Mouse (Mus musculus) brain, embryonic 18.5 days (tissue): Measurements from ENCODE around the gene Lrrc56.

ENCODE experiments used
- DNase-seq: peaks from one replicate; pipeline ENCODE4 v3.0.0-alpha.2; 2012; ENCODE audit warnings: low read depth, low spot score

Gene Lrrc56

GRCm38 (mm10) chr7:141193948-141194347 is at the start of gene Lrrc56, which contains the start of gene Hras:
Lrrc56 (plus strand) TSS chr7:141194157.
Hras (minus strand) TSS chr7:141194005.
- peak; percentile 90 for DNase-seq

- no peak for DNase-seq
Observed at GRCm38 (mm10) chr7:141144650-141145049, 49.3 kb upstream of the Lrrc56 start.

- DNase-seq, result no peak
Observed at GRCm38 (mm10) chr7:141145403-141145802, 48.6 kb upstream of the Lrrc56 start.

- DNase-seq, result no peak
Observed at GRCm38 (mm10) chr7:141146043-141146595, 47.8 kb upstream of the Lrrc56 start.

GRCm38 (mm10) chr7:141147044-141147443 is 46.9 kb upstream of the Lrrc56 start:
- no peak for DNase-seq

DNA sequence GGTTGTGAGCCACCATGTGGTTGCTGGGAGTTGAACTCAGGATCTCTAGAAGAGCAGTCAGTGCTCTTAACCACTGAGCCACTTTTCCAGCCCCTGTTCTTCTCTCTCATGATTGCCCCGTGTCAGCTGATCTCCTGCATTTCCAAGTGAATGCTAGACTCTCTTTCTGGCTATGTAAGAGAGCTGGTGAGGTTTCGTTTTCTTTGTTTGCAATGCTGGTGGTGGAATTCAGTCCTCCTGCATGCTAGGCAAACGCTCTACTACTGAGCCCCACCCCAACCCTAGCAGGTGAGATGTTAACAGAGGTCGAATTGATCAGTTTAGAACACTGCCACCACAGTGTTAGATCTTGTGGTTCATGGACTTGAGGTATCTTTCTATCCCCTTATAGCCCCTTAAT is 45.3 kb upstream of the Lrrc56 start:
- DNase-seq, result no peak

DNA sequence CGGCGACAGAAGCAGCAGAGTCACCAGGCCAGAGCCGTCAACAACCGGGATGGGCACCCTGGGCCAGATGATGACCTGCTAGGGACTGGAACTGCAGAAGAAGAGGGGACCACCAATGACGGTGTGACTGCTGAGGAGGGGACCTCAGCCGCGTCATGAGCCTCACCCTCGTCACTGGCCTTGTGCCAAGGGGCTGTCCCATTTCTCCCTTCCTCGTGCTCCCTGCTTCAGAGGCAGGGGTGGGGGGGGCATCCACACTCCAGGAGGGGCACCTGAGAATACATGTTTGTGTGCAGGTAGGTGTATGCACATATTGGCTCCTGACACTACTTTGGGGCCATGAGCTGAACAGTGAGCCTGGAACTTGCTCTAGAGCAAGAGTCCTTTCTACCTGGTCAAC is 38.6 kb upstream of the Lrrc56 start:
- DNase-seq, result no peak

DNA sequence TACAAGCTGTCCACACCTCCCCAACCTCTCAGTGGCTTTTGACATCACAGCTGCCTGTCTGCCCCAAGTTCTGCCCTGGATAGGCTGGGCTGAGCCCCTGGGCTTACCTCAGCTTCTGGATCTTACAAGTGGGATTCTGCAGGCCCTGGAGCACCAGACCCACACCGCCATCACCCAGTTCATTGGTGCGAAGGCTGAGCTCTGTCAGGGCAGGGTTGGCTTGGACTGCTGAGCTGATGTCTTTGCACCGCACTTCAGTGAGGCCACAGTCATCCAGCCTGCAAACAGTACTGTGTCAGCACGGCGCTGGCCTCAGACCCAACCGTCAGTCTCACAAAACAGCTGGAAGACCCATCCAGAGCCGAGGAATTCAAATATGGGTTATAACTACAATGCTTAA is 29.6 kb upstream of the Lrrc56 start:
- no peak for DNase-seq

DNA sequence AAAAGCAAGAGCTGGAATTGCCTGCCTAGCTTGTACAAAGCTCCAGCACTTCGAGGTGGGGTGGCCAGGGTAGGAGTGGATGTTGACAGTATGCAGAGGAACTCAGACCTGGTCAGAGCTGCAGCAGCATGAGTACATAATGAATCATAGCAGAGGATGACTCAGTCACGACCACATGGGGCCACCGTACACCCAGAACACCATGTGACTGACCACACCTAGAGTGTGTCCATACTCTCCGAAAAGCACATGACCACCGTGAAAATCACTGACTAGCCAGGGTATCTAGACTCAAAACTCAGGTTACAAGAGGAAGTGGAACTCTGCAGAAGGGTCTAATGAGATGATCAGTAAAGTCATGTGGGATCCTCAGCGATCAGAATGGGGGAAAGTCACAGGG is 29.1 kb upstream of the Lrrc56 start:
- DNase-seq, result no peak

DNA sequence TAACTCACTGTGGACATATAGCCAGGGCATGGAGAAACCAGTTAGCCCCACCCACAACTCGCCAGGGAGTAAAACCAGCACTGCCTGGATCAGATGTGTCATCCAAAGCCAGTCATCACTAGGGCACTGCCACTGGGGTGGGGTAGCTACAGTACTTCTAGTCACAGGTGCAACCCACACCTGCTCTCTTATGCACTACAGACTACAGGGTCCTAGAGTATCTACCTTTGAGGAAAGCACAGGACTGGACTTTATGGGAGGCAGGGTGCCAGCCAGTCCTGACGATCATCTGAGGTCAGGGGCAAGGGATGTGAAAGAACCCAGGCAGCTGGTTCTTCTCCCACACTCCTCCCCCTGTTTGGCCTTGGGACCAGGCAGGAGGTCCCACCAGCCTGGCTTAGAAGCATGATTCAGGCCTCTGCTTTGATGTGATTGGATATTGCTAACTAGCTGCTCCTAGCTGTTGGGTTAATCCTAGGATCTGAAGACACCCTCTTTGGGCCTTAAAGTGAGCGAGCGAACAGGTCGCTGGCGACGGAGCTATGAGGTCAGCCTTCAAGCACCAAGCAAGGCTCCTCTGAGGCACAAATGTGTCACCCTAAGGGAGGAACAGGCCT is 25.9 kb upstream of the Lrrc56 start:
- no peak for DNase-seq

DNA sequence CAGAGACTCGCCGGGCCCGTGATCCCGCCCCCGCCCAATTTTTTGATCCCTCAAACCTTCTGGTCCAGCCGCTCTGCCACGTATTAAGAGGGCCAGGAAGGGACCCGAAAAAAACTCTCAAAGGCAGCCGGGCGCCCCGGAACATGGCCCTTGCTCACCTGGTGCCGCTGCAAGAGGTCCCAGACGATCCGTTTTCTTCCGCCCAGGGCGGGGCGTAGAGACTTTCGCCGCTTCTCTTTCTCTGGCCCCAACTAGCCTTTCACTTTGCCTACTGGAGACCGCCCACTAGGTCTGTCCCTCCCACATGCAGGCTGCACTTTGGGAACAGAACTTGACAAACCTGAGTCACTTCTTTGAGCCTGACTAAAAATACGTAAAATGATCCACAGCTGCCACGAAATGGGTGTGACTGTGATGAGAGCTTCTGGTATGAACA is 25.4 kb upstream of the Lrrc56 start:
- DNase-seq, result no peak

GRCm38 (mm10) chr7:141169300-141169699 is 24.7 kb upstream of the Lrrc56 start:
- DNase-seq, result no peak

- DNase-seq, result no peak
Observed at GRCm38 (mm10) chr7:141169866-141170265, 24.1 kb upstream of the Lrrc56 start.

DNA sequence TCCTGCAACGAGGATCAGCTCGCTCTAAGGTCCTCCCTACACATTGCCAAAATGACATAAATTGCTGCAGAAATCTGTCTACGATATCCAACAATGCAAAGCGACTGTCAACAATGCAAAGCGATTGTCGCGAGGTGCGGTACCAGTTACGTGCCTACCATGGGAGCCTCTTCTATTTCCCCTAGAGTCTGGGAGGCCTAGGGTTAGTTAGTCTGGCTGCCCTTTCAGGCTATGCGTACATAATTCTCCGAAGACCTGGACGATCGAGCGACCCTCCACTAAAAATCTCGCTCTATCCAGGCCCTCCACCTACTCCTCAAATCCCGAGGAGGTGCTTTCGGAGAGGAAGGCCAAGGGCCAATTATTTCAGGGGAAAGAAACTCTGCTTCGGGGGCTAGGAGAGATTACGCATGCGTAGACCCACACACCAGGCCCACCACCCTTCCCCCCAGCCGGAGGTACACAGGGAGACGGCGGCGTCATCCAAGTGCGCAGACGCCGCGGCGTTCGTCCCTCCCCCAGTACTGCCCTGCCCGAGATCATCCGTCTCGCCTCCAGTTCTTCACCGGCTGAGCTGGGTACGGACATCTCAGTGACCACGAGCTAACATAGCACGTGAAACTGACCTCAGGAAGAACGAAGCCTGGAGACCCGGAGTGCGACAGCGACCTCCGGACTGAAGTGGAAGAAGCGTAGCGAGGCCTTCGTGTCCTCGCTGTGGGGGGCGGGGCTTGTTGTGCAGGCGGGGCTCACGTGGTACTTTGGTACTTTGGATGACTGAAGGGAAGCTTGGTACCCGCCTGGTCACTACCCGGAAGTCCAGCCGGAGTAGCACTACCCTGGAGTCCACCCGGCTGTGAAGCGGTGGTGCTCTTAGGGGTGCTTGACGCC is 21.6 kb upstream of the Lrrc56 start, which contains the start of gene Rnh1:
Rnh1 (minus strand) TSS at position 742 of the 891 bp plus-strand sequence.
- DNase-seq, result peak; percentile 92

- DNase-seq, result no peak
Observed at GRCm38 (mm10) chr7:141173323-141173850, 20.6 kb upstream of the Lrrc56 start.

GRCm38 (mm10) chr7:141175068-141175467 is 18.9 kb upstream of the Lrrc56 start:
- no peak for DNase-seq

GRCm38 (mm10) chr7:141176173-141176572 is 17.8 kb upstream of the Lrrc56 start:
- DNase-seq, result peak; percentile 76

DNA sequence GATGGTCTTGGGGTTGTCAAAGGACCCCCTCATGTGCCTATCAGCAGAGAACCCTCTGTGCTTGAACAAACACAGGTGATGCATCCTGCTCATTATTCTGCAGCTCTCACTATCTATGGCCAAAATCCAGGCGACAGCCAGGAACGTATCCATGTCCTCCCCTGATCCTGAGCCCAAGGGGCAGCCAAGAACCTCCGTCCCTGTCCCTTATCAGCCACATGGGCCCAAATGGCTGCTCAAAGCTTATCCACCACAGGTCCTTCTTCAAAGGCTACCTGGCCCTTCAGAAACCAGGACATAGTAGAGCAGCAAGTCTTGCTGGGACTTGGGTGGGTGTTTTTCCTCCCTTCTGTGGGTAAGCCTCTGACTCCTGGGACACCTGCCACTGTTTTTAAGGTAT is 5.8 kb upstream of the Lrrc56 start:
- DNase-seq, result no peak

- DNase-seq, result no peak
Observed at GRCm38 (mm10) chr7:141188733-141189132, 5.2 kb upstream of the Lrrc56 start.

- DNase-seq, result no peak
Observed at GRCm38 (mm10) chr7:141190220-141190619, 3.7 kb upstream of the Lrrc56 start.

DNA sequence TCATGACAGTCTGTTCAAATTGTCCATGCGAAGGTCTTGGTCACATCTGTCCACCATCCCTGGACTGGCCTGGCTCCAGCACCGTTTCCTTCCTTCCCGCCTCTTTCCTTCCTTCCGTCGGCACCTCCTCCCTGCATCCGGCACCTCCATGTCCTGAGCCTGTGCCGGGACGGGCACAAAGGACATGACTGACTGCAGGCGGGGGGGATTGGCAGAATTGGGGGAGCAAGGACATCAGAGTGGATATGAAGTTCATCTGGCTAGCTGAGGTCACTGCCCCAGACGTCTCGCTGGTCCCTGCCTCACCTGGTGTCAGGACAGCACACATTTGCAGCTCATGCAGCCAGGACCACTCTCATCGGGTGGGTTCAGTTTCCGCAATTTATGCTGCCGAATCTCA is 2.9 kb upstream of the Lrrc56 start:
- no peak for DNase-seq
